Mouse (Mus musculus) right cerebral cortex, adult 18-20 months (tissue): ENCODE data around the gene E130218I03Rik.
A peak's percentile ranks its signal among the peaks of the same experiment; 100 is the strongest.

Experiments used
- DNase-seq: peaks from one replicate; pipeline ENCODE4 v3.0.0; 2022; ENCODE audit warnings: mixed read lengths

E130218I03Rik gene

DNA sequence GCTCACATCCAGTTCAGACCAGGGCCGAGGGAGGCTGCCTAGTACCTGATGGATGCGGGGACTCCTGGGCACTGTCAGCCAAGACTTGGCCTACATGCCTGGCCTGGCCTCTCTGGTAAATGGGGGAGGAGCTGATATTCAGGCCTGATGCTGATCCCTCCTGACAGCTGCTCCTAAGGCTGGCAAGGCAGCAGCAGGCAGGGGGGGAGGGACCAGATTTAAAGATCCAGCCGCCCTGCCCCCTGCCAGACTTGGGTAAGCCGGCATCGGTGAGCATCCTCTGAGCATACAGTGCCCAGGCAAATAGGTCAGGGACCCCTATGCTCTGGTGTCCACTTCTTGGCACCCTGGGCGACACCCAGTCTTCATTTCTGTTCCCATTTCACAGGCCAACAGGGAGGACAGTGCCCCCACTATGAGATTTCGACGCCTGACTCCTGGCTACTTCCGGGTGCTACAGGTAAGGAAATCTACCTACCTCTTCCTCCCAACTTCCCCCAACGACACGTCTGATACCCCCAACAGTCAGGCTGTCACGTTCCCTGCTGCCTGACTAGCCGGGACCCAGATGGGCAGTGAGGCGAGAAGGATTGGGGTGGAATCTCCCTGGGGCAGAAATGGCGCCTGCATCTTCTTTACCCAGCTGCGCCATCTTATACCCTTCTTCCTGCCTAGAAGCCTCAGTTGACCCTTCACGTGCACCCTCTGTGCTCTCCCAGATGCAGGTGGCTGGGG lies at the start of gene E130218I03Rik:
Gene E130218I03Rik, plus strand, starts transcription at position 147 of the 735 bp plus-strand sequence.
- DNase-seq: no peak

DNA sequence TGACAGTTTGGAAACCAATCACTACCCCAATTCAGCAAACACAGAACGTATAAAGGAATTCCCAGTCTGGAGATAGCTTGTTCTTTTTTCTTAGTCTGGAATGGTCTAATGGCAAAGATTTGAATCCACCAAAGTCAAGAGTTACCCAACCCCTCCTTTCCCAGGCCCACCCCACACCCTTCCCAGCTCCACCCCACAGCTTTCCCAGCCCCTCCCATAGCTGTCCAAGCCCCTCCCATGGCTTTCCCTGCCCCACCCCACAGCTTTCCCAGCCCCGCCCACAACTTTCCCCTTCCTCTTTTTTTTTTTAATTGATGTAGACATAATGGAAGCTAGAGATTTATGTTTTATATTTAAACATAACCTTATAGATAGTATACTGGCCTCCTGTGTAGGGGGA lies 44.1 kb upstream of the E130218I03Rik start:
- no peak for DNase-seq

DNA sequence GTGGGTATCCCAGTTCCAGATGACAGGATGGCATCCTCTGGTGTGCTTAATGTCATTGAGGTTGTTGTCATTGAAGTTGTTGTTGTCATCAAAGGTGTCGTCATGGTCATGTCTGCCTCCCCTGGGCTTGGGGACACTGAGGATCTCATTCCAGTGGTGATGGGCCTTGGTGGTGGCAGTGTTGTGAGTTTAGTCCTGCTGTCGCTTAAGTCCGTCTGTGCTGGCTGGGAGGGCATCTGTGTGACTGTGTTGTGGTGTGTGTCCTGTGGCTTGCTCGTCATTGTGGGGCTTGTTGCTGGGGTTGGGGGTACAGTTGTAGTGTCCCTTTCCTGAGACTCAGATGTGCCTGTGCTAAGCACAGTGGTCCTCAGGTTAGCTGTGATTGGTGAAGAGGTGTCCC lies 40.6 kb upstream of the E130218I03Rik start, which contains the start of gene Gm7534:
Gene Gm7534, minus strand, starts transcription at position 101 of the 400 bp plus-strand sequence.
- no peak for DNase-seq

DNA sequence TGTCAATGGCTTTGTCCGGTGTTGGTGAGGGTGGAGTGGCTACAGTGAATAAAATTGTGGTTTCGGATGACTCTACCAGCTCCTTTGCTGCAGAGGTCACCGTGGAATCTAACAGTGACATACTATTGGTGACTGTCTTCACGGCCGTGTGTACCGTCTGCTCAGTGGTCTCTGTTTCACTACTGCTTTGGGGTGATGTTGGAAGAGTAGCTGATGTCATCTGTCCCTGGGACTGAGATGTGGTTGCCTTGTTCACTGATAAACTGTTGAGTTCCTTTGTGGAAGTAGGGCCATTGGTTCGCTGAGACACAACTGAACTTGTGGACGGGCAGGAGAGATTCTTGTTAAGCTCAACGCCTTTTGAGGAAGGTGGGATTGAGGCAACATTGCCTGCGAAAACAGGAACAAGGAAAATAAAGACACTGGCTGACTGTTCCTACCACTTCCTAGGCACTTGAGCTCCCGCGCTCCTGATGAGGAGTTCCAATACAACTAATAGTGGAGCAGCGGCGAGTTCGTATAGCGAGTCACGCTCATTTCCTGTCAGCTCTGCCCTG lies 40.0 kb upstream of the E130218I03Rik start:
- DNase-seq: no peak

DNA sequence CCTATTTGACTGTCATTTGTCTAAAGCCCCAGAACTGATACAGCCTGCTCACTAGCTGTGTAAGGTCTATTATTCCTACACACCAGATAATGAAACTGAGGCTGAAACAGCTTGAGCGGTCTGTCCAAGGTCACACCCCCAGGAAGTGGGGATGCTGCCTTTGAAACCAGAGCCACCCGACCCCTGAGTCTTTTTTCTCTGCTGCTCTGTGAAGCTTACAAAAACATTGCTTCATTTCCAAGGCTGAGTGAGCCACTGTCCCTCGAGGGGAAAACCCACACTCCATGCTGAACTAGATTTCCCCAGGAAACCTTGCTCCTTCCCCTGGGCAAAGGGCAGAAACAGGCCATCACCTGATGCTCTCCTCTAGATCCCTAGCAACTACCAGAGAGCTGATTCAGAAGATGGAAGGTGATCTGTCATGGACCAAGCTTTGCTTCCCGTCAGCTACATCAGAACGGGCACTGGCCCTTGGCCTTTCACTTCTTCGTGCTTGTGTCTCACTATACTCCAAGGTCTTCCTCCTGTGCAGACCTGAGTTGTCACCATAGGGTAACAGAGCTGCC lies 36.9 kb upstream of the E130218I03Rik start:
- DNase-seq: no peak

DNA sequence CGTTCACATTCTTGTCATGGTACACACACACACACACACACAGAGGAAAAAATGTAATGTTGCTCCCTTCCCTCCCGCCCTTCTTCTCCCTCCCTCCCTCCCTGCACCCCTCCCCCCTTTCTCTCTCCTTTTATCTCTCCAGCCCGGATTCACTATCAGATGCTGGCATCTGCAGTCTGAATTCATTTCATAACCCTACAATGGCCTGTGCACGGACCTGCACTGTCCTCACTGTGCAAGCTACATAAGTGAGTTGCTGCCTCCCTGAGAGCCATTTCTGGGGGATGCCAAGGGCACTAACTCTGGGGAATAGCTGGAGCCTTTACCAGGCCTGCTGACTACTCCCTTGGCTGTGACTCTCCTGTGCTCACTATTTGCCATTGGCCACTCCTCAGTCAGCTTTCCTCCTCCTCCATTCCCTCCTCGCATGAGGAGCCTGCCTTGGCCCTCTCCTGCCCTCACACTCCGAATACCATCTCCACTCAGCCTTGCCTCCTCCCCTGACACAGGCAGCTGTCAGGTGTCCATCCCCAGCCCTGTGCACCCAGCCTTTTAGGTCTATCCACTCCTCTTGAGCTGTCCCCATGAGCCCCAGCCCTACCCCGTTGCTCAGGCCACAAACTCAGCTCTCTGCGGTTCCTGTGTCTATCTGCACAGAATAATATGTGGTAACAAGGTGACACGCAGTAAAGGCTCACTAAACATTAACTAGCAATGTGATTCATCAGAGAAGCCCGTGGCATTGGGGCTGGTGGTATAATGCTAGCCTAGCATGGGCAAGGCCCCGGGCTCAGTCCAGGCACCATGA lies 20.5 kb upstream of the E130218I03Rik start:
- no peak for DNase-seq

DNA sequence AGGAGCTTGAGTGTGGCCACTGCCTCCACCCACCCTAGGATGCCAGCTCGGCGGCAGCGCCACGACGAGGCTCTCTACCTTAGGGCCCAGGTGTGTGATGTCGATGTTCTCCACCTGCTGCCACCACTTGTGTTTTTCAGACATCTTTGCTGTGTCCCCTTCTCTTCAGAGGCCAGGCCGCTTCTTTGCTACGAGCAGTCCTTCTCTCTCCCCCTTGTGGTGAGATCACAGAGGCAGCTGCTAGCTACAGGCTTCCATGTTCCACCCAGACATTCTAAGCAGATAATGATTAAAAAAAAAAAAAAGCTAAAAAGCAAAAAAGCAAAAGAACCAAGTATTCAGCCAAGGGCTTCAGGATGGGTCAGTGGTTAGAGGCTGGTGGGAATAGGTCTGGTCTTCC lies 16.3 kb upstream of the E130218I03Rik start, which contains the start of gene Catsper4:
Gene Catsper4, minus strand, starts transcription at position 190 of the 400 bp plus-strand sequence.
- no peak for DNase-seq

DNA sequence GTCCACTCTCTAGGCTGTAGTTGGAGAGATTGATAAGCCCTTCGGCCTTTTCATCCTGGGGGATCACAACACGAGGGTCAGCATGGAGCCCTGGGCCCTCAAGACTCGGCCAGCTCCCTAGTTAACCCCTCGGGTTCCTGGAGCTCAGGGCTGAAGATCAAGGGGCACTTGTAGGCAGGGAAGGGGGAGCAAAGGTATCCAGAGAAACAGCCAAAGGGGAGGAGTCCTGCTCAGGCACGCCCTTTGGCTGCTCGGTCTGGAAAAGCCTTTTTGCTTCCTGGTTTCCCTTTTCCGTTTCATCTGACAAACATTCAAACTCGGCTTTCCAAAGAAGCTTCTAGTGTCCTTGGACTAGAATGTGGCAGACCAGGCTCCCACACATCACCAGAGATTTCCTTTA lies 13.0 kb upstream of the E130218I03Rik start:
- DNase-seq: no peak

DNA sequence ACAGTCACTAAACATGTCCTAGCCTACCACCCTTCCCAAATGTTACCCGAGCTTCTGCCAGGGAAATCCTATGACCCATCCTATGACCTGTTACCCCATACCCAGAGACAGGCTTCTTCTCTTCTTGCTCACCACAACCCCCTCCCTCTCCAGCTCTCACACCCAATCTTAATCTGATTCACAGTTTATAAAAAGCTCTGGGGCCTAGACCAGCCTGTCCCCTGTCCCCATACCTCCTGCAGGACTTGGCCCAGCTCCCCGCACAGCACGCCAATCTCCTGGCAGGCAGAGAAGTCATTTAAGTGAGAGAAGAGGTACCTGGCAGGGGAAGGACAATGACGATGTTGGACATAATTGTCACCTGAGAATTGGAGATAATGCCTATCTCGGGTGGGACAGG lies 8.6 kb upstream of the E130218I03Rik start:
- no peak for DNase-seq

DNA sequence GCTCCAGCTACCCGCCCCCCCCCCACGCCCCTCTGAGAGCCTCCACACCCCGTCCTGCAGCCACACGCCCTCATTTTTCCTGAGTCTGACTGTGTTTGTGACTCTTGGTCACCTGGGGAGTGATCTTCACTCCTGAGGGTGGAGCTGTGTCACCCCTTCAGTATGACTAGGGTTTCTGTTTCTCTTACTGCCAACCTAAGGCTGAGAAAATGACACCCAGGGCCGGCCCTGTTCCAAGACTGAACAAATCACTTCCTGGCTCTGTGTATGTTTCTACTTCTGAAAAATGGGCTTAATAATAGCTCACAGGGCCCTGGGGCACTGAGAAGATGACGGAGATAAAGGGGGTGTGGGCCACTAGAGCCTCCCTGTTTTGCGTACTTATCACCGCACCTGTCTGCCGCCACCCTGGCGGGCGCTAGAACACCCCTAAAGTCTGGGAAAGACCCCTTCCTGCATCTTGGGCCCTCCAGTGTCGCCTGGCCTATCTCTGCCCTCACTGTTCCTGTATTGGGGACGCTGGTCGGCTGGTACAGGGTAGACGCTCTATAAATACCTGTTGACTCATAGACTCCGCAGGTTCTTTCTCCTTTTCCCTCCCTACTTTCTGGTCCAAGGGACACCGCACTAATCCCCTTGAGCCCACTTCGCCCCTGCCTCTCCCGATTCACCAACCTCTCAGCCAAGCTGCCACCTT lies 5.7 kb upstream of the E130218I03Rik start:
- DNase-seq: no peak

DNA sequence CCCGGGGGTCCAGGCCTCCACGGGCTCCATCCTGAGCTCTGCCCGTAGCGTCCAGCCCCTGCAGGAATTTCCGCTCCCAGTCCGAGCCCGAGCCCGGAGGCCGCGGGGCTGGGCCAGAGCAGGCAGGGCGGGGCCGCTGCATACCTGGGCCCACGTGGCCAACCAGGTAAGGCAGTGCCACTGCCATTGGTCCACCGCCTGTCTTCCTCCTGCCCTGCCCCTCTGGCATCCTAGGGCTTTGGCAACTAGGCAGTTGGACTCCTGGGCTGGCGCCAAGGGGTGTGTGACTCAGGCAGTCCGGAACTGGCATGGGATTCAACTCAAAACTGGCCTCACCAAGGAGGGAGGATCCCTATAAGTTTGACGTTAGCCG lies 5.2 kb upstream of the E130218I03Rik start, which contains the start of gene Cnksr1:
Gene Cnksr1, minus strand, starts transcription at position 121 of the 373 bp plus-strand sequence.
- DNase-seq: no peak

DNA sequence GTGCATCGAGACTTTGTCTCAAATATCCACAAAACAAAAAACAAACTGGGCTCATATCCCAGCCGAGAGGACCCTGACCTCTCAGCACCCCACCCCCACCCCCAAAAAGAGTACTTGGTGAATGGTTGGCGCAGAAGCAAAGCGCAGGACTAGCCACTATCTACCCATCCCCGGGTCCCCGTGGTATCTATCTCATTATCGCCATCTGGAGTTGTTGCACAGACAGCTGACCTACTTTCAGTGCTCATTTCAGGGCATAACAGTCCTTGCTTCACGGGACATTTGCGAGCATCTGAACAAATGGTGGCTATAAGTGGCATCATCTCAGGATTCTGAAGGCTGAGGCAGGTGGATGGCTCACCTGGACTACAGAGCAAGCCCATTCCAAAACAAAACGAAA lies 4.8 kb upstream of the E130218I03Rik start:
- no peak for DNase-seq

DNA sequence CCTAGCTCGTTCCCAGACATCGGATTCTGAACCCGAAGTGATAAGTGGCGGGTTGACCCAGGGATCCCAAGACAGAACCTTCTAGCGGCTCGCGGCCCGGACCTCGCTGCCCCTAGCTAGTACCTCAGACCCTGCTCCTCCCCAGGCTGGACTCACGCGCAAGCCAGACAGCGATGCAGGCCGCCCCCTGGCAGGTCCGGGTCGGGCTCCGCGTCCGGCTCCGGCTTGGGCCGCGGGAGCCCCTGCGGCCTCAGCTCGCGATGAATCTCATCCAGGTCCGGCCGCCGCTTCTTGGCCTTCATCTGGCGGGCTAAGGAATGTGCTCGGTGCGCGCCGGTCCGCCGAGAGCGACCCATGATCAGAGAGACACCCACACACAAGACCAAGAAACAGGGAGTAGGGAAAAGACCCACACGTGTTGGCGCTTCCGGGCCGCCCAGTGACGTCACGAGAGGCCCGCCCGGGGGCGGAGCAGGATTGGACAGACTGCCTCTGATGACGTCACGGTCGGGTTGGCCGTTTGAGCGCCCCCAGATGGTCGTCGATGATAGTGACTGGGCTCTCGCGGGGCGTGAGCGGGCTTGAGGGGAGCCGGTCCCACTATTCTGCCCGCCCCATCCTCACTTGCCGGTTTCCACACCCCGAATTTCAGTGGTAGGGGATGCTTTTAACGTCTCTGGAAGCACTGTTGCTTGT lies 1.8 kb downstream of the E130218I03Rik start, which contains the start of gene Zfp593:
Gene Zfp593, minus strand, starts transcription at position 445 of the 696 bp plus-strand sequence.
- DNase-seq: peak; percentile 95

DNA sequence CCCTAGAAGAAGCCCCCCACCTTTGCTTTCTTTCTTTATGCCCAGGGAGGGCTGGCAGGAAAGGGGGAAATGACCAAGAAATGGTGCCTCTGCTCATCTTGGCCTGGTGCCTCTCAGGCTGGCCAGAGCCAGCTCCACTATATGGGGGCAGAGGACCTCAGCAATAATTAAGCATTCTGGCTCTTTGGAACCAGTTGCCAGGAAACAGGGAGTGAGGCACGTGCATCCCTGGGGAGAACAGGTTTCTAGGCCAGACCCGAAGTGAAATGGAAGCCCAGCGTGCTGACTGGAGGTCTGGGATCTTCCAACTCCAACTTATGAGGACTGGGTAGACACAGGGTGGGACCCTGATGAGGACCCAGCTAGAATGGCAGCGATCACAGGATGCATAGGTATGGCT lies 2.8 kb downstream of the E130218I03Rik start:
- DNase-seq: no peak

DNA sequence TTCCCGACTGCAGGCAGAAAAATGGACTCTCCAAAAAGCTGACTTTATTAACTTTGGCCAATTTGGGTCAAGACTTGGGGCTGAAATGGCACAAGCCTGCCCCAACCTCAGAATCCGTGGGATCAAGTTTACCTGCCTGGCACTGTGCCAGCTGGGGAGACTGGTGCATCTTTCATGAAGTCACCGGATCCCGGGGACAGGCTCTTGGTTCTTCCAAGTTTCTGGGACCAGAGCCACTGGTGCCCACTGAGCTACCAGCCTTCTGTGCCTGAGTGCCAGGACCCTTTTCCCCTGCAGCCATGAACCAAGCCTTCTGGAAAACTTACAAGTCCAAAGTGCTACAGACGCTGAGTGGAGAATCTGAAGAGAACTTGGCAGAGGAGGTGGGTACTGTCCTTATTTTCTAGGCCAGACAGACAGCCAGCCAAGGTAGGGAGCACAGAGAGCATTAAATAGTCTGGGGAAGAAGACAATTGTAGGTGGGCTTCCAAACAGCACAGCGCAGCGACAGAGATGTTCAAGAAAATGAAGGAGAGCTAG lies 3.3 kb downstream of the E130218I03Rik start, which contains the start of gene Gm30191:
Gene Gm30191, plus strand, starts transcription at position 217 of the 540 bp plus-strand sequence.
- DNase-seq: no peak

DNA sequence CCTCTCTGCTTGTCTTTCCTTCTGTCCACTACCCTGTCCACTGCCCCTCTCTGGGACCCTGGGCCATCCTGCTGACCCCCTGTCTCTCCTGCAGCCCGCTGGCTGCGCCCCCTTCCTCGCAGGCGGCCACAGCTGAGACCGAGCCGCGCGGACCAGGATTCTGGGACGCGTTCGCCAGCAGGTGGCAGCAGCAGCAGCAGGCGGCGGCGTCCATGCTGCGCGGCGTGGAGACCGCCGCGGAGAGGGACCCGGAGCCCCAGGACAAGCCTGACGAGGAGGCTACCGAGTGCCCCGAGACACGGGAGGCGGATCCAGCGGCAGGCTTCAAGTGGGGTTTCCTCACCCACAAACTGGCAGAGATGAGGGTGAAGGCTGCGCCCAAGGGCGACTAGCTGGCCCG lies 6.2 kb downstream of the E130218I03Rik start:
- peak; percentile 60 for DNase-seq

DNA sequence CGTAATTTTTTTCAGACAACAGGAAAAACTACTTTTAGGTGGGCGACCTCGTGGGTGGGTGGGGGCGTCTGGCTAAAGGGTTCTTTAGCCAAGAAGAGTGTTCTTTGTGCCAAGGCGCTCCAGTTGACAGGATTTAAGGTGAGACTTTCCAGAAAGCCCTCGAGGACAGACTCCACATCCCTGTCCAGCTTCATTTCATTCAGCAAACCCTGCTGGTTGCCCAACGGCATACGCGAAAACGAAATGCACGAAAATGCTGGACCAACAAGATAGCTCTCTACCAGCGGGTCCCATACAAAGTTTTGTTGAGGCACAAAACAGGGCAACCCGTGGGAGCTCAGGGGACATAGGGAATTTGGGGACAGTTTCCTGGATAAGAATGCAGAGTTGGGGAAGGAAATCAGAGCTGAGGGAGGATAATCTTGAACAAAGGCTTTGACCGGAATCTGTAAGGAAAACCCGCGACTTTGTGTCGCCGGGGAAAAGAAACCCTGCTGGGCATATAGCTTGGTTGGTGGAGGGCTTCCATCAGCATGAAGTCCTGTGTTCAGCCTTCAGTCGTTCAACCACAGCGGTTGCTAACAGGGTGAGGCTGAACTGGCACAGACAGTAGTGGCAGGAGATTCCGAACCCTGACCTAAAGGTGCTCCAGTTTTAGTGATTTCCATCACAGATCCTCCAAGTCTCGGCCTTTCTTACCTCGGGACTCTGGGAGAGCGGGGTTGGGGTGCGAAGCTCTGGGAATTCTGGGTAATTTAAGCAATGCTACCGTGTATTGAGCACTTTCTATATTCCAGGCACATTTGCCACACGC lies 6.9 kb downstream of the E130218I03Rik start:
- DNase-seq: no peak

DNA sequence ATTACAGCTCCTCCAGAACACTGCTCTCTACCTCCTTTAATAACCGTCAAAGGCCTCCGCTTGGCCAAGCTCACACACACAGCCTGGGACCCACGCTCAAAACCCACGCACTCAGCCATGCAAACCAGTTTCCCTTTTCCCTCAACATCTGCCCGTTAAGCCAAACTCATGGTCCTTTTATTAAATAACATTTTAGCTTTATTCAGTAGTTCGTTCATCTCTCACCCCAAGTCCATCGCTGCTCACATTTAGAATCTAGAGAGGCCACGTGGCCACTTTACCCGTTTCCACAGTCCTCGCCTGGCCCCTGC lies 7.4 kb downstream of the E130218I03Rik start:
- DNase-seq: peak; percentile 34

DNA sequence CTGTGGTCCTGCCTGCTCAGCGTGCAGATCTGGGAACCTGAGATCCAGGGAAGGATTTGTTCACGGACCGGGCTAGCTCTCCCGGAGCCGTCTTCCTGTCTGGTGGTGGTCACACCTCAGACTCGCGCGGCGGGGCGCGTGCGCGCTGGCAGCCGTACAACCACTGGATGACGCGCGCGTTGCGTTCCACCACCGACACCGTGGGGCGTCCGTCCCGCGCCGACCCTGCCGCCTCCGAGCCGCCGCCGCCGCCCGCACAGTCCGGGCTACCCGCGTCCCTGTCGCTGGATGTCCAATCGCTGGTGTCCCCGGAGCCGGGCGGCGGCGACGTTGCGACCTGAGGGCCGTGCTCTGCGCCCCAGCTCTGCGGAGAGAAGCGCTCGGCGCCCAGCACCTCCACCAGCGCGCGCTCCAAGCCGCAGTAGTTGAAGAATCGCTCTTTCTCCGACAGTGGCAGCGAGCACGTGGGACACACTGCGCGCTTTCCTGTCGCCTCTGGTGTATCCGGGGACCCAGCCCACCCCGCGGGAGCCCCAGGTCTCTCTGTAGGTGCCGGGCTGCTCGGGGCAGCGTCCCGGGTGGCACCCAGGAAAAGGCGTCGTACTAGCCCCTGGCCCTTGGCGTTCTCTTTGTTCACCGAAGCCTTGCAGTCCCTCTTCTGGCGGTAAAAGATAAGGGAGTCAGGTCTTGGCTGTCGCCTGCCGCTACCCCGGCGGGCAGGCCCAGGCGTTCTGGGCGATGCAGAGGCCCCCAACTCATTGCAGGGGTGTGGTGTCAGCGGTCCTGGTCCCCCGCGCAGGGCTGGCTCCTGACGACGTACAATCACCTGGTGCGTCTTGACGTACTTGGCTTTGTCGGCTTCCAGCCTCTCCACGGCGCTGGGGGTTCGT lies 8.0 kb downstream of the E130218I03Rik start:
- DNase-seq: peak; percentile 48
